Mouse (Mus musculus) heart, embryonic 10.5 days (tissue): ENCODE data around the gene Ogg1. TPM values are rescaled to one million over a fixed set of nuclear protein-coding genes. Genes with fewer than 3 reads are reported as not detected.
A peak's percentile ranks its signal among the peaks of the same experiment; 100 is the strongest.

Experiments used
- DNase-seq: peaks from one replicate; pipeline ENCODE4 v3.0.0-alpha.2; 2017; ENCODE audit warnings: low spot score
- H3K27ac ChIP-seq: fragments of 300-500 bp; sonication (generic); 2 replicates; pipeline ENCODE4 v1.5.1; 2016; ENCODE audit warnings: mild to moderate bottlenecking
- H3K27me3 ChIP-seq: fragments of 300-500 bp; sonication (generic); 2 replicates; pipeline ENCODE4 v1.6.1; 2016; ENCODE audit warnings: mild to moderate bottlenecking; ENCODE audit not compliant: poor library complexity, insufficient read depth, severe bottlenecking
- H3K36me3 ChIP-seq: fragments of 300-500 bp; sonication (generic); 2 replicates; pipeline ENCODE4 v1.6.1; 2016; ENCODE audit warnings: mild to moderate bottlenecking, moderate library complexity
- H3K4me1 ChIP-seq: fragments of 300-500 bp; sonication (generic); 2 replicates; pipeline ENCODE4 v1.6.1; 2016; ENCODE audit warnings: mild to moderate bottlenecking
- H3K4me3 ChIP-seq: fragments of 300-500 bp; sonication (generic); 2 replicates; pipeline ENCODE4 v1.5.1; 2016; ENCODE audit warnings: mild to moderate bottlenecking, moderate library complexity
- H3K9me3 ChIP-seq: fragments of 300-500 bp; sonication (generic); 2 replicates; pipeline ENCODE4 v1.6.1; 2016; ENCODE audit warnings: mild to moderate bottlenecking, moderate library complexity
- WGBS: fragments of 180-500 bp; shearing (Covaris S2); methylation state at CpG from one replicate; pipeline ENCODE4 v1.1.7; 2016; 5-methylcytosine and 5-hydroxymethylcytosine counted together
- polyA plus RNA-seq: library from polyadenylated mRNA; unstranded; fragments of >200 nt; fragmentation: Nextera tagmentation; extraction: Ambion mirVana; gene quantifications from 2 replicates; pipeline ENCODE4 v1.2.1, GENCODE M21; 2016

The Ogg1 gene
- polyA plus RNA-seq, 1 experiment from 2014 or later, result 15.9 TPM

DNA sequence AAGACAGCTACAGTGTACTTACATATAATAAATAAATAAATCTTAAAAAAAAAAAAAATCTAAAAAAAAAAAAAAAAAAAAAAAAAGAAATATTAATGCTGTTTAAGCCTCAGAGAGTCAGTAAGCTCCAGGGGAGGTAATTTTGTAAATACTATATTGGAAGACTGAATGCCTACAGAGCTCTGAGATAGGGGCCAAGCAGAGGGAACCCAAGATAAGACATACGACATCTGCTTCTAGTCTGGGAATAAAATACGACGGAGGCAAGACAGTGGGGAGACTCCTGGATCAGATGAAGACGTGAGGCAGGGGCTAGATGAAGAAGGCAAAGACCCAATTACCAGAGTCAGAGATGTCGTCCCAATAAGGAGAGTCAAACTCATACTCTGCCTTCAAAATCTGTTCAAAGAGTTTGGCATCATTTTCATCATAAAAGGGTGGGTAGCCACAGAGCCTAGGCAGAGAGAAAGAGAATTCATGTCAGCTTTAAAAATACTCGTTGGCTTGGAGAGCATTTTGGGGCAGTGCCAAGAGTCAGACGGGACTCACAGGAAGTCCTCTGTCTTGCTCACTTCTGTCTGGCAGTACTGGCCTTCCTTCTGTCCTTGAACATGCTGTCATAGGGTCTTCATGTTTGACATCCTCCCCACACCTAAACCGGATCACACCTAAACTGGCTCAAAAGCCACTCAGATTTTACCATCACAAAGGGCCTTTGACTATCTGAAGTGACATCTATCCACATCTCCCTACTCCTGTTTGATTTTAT, 10.3 kb downstream of the Ogg1 start:
- 64% methylated on average over 8 of the region's 8 CpGs for WGBS
- H3K27me3 ChIP-seq, result no peaks in the 10 kb centered on the region
- H3K9me3 ChIP-seq, result no peaks in the 10 kb centered on the region
- no peak for DNase-seq
- H3K4me3 ChIP-seq, result no peak overlapping the region
- peaks cover 6% of the 10 kb centered on the region for H3K4me1 ChIP-seq
- no peak overlapping the region for H3K27ac ChIP-seq
- peaks cover 79% of the 10 kb centered on the region for H3K36me3 ChIP-seq

DNA sequence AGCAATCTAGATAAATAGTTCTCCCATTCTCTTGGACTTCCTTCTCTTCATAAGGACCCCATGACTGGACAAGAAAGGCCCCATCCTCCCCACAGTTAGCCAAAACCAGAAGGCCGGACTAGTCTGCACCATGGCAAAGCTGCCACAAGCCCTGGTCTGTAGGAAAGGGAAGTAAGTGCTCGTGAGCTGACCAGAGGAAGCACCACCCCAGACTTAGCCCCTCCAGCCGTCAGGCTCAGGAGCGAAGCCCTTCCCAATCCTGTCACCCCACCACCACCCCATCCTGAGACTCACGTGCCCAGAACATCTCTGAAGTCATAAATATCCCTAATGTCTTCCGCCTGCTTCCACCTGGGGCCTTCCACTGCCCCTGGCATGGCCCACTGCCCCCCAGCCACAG, 14.8 kb downstream of the Ogg1 start:
- no peak overlapping the region for H3K4me3 ChIP-seq
- no peaks in the 10 kb centered on the region for H3K9me3 ChIP-seq
- no peaks in the 10 kb centered on the region for H3K27me3 ChIP-seq
- 82% methylated on average over 6 of the region's 6 CpGs for WGBS
- peaks cover 36% of the 10 kb centered on the region for H3K36me3 ChIP-seq
- H3K4me1 ChIP-seq, result peaks cover 33% of the 10 kb centered on the region
- H3K27ac ChIP-seq, result peak overlapping the region; percentile 59; the same call in 1 of the 2 replicates
- no peak for DNase-seq

DNA sequence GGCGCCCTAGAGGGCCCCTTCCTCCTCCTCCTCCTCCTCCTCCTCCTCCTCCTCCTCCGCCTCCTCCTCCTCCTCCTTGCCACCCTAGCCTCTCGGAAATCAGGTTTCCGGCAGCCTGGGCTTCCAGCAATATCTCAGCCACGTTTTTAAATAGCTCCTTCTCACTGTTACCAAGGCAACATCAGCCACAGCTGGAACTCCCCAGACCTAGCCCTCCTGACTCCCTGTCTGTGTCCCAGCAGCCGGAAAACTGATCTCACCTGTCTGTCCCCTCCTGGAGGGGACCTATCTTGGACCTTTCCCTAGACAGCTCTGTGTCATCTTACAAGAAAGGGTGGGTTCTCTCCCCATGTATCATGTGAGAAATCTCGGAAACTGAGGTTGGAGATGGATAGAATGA, 15.5 kb downstream of the Ogg1 start:
- Histone ChIP-seq H3K4me3 (peak overlapping the region; percentile 74), H3K27me3 (no peaks in the 10 kb centered on the region), H3K27ac (no peak overlapping the region), H3K36me3 (peaks cover 36% of the 10 kb centered on the region), H3K4me1 (peaks cover 33% of the 10 kb centered on the region), H3K9me3 (no peaks in the 10 kb centered on the region)
- WGBS, result 39% methylated on average over 4 of the region's 7 CpGs
- DNase-seq, result no peak

DNA sequence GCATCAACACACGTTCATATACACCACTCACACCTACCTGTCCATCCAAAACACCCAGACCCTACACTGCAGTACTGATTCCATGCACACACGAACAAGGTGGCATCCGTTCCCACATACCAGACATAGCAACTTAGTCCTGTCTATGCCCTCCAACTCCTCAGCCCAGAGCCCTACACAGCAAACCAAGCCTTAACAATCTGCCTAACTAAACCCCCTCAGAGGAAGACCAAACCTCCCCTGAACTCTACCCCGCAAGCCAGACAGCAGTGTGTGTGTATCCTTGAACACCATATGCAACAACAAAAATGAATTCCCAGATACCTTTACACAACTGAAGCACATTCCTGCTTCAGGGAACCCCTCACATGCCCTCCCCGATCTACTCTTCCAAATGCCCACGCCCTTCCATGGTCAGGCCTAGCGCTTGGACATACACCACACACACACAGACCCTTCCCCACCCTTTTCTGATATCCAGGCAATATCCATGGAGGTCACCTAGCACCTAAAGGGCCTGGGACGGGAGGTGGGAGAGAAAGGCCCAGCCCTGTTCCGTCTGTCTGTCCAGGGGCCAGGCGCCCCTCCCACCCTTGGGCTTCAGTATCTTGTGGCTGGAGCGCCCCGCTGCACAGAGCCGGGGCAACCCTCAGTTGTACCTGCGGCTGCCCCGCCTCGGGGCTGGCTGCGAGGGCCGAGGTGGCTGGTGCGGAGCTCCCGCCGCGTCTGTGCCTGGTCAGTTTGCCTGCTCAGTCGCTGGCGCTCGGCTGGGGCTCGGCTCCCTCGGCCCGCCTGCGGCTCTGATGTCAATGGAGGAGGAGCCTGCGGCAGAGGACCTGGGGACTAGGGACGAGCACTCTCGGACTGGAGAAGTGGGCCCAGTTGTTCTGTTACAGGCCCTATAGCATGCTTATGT, 16.7 kb downstream of the Ogg1 start, which contains the start of gene Camk1:
TSS of gene Camk1 (minus strand) at position 808 of the 916 bp plus-strand sequence.
- peaks cover 33% of the 10 kb centered on the region for H3K4me1 ChIP-seq
- H3K9me3 ChIP-seq, result no peaks in the 10 kb centered on the region
- DNase-seq, result peak; percentile 87
- peaks cover 25% of the 10 kb centered on the region for H3K36me3 ChIP-seq
- H3K27me3 ChIP-seq, result no peaks in the 10 kb centered on the region
- peak within 1 kb of the TSS; percentile 74 for H3K4me3 ChIP-seq
- WGBS, result 11% methylated on average over 32 of the region's 32 CpGs
- H3K27ac ChIP-seq, result peak within 1 kb of the TSS; percentile 91

DNA sequence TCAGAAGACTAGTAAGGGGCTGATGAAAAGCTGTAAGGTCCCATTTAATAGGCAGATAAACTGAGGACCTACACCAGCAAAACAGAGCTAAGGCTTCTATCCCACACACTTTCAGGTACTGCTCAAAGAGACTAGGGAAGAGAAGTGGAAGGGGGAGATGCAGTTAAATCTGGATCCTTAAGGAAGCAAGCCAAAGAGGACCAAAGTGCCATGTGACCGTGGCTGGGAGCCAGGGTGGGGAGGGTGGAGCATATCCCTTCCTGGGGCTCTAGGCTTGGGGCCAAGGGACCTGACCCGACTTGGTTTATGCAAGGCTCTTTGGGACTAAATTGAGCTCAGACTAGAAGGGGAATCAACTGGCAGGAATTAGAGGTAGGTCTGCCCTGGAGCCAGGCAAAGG, 17.5 kb downstream of the Ogg1 start:
- peaks cover 16% of the 10 kb centered on the region for H3K36me3 ChIP-seq
- H3K27me3 ChIP-seq, result no peaks in the 10 kb centered on the region
- peak overlapping the region; percentile 74; the same call in 1 of the 2 replicates for H3K4me3 ChIP-seq
- H3K27ac ChIP-seq, result peak overlapping the region; percentile 91; the same call in 1 of the 2 replicates
- DNase-seq, result no peak
- H3K4me1 ChIP-seq, result peaks cover 33% of the 10 kb centered on the region
- WGBS, result 62% methylated on average over 2 of the region's 2 CpGs
- no peaks in the 10 kb centered on the region for H3K9me3 ChIP-seq

DNA sequence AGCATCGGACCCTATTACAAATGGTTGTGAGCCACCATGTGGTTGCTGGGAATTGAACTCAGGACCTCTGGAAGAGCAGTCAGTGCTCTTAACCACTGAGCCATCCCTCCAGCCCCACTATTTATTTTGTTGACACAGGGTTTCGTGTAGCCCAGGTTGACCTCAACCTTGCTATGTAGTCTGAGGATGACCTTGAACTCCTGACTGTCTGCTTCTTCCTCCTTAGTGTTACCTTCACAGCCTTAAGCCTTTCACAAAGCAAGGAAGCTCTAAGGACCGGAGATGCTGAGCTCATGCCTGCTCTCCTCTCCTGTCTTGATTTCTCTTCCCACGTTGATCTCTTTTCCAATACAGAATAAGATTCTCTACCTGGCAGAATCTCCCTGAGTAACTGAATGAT, 20.1 kb downstream of the Ogg1 start:
- H3K27me3 ChIP-seq, result no peaks in the 10 kb centered on the region
- no peak for DNase-seq
- no peak overlapping the region for H3K27ac ChIP-seq
- no peak overlapping the region for H3K4me3 ChIP-seq
- no peaks in the 10 kb centered on the region for H3K9me3 ChIP-seq
- WGBS, result 76% methylated on average over 4 of the region's 4 CpGs
- no peaks in the 10 kb centered on the region for H3K36me3 ChIP-seq
- H3K4me1 ChIP-seq, result peaks cover 28% of the 10 kb centered on the region

DNA sequence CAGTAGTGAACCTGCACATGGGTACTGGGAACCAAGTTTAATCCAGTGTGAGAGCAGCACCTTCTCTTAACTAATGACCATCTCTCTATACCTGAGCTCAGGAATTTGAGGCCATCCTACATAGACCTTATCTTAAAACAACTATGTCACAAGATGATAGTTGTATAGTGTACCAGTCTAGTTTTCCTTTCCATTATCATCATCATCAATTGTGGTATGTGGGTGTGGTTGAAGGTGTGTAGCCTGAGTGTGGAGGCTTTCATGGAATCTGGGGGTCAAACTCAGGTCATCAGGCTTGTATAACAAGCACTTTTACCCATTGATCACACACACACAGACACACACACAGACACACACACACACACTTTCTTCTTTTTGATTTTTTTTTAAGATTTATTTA, 23.8 kb downstream of the Ogg1 start:
- Histone ChIP-seq H3K4me3 (no peak overlapping the region), H3K27me3 (no peaks in the 10 kb centered on the region), H3K27ac (no peak overlapping the region), H3K36me3 (no peaks in the 10 kb centered on the region), H3K9me3 (no peaks in the 10 kb centered on the region), H3K4me1 (no peaks in the 10 kb centered on the region)
- no peak for DNase-seq

DNA sequence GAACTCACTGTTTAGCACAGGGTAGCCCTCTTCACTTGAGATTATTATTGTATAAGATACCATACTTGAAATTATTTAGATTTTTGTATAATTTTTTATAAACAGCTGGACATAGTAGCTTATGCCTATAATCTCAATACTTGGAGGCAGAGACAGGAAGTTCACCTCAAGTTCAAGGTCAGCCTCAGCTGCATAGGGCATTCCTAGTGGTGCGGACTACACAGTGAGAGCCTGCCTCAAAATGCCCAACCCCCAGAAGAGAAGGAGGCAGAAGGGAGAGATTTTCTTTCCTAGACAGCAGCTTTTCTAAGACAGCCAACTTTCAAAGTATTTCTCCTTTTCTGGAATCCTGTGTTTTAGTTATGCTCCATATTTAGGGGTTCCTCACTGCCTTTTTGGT, 24.4 kb downstream of the Ogg1 start:
- WGBS, result 76% methylated on average over 1 of the region's 1 CpGs
- H3K9me3 ChIP-seq, result no peaks in the 10 kb centered on the region
- H3K36me3 ChIP-seq, result no peaks in the 10 kb centered on the region
- no peaks in the 10 kb centered on the region for H3K4me1 ChIP-seq
- H3K27ac ChIP-seq, result no peak overlapping the region; the same call in 1 of the 2 replicates
- H3K27me3 ChIP-seq, result no peaks in the 10 kb centered on the region
- no peak overlapping the region for H3K4me3 ChIP-seq
- DNase-seq, result no peak

DNA sequence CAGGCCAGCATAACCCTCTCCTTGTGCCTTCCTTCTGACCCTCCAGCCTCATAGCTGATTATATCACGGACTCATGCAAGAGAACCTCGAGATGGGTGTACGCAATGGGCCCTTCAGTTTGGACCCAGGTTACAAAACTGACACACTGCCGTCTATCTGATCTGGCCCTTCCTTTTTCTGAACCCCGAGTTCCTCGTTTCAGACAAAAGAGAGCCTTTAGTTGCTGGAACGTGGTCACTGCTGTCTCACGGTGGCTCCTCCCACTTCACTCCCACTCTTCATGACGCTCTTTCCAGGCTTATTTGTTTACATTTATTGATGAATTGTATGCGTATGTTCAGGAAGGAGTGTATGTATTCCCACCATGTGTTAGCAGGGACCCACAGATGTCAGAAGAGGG, 24.9 kb downstream of the Ogg1 start:
- no peaks in the 10 kb centered on the region for H3K4me1 ChIP-seq
- no peak for DNase-seq
- 63% methylated on average over 10 of the region's 10 CpGs for WGBS
- H3K36me3 ChIP-seq, result no peaks in the 10 kb centered on the region
- no peak overlapping the region for H3K4me3 ChIP-seq
- no peaks in the 10 kb centered on the region for H3K27me3 ChIP-seq
- no peaks in the 10 kb centered on the region for H3K9me3 ChIP-seq
- no peak overlapping the region for H3K27ac ChIP-seq

DNA sequence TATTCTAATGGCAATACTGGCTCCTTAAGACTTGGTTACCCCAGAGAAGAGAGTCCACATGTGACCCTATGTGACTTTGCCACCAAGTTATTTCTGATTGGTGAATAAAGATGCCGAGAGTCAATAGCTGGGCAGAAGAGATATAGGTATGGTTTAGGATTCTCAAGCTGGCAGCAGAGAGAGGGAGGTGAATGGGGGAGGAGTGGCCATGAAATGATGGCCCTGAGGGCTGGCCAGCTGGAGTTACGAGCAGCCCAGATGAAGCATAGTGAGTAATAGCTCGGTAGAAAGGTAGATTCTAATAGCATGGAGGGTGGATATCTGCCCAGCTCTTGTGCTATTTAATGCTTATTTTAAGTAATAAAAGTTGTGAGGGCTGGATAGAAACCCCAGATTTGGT, 26.0 kb downstream of the Ogg1 start:
- Histone ChIP-seq H3K36me3 (no peaks in the 10 kb centered on the region), H3K4me1 (no peaks in the 10 kb centered on the region), H3K27ac (no peak overlapping the region), H3K9me3 (no peaks in the 10 kb centered on the region), H3K4me3 (no peak overlapping the region), H3K27me3 (no peaks in the 10 kb centered on the region)
- 69% methylated on average over 3 of the region's 3 CpGs for WGBS
- no peak for DNase-seq

DNA sequence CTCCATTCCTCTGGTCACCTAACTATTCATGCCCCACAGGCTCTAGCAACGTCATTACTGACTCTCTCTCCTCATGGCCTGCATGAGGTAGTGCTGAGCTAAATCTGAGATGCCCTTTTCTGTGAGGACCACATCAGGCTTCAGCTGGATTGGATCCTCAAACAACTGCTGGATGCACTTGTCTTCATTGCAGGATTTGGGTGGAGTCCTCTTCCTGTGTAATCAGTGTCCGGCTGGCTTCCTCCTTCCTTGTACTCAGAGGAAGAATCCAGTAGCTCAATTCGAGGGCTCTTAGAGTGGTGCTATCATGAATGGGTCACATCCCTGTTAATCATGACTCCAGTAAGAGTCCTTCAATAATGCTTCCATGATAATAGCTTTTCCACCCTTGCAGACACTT, 26.9 kb downstream of the Ogg1 start:
- WGBS, result 58% methylated on average over 3 of the region's 3 CpGs
- DNase-seq, result no peak

DNA sequence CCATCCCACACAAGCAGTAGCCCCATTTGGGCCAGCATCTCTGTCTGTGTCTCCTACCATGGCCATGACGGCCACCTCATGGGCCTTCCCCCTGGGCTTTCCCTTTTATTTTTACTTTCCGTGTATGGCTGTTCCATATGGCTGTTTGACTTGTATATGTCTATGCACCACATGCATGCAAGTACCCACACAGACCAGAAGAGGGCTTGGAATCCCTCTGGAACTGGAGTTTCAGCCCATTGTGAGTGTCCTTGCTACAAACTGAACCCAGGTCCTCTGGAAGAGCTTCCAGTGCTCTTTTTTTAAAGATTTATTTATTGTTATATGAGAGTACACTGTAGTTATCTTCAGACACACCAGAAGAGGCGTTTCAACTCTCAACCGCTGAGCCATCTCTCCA, 34.7 kb downstream of the Ogg1 start:
- DNase-seq, result no peak
- H3K27me3 ChIP-seq, result no peaks in the 10 kb centered on the region
- H3K27ac ChIP-seq, result no peak overlapping the region
- no peaks in the 10 kb centered on the region for H3K9me3 ChIP-seq
- WGBS, result 76% methylated on average over 4 of the region's 4 CpGs
- H3K36me3 ChIP-seq, result peaks cover 4% of the 10 kb centered on the region; the same call in 1 of the 2 replicates
- H3K4me3 ChIP-seq, result no peak overlapping the region
- H3K4me1 ChIP-seq, result no peaks in the 10 kb centered on the region

More for the DNA sequence above, 26.9 kb downstream of the Ogg1 start:
- Histone ChIP-seq H3K4me3 (no peak overlapping the region), H3K4me1 (no peaks in the 10 kb centered on the region), H3K9me3 (no peaks in the 10 kb centered on the region), H3K27ac (no peak overlapping the region), H3K36me3 (no peaks in the 10 kb centered on the region), H3K27me3 (no peaks in the 10 kb centered on the region)

DNA sequence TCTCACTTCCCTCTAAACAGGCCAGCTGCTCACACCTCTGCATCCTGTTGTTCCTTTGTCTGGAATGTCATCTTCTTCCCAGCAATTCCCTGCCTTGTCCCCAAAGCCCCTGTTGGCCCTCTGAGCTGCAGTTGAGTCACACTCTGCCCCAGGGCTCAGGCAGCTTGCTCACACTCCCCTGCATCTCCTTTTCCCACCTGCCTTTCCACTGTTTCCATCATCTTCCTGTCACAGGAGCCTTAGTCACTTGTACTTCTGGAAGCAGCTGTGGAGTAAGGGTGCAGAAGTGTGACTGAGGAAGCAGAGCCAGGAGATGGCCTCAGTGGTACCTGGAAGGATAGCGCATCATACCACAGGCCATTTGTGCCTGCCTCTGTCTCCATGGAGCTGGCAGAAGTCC, 35.5 kb downstream of the Ogg1 start:
- no peaks in the 10 kb centered on the region for H3K4me1 ChIP-seq
- no peak overlapping the region for H3K4me3 ChIP-seq
- no peak overlapping the region for H3K27ac ChIP-seq
- no peaks in the 10 kb centered on the region for H3K27me3 ChIP-seq
- no peaks in the 10 kb centered on the region for H3K9me3 ChIP-seq
- H3K36me3 ChIP-seq, result peaks cover 12% of the 10 kb centered on the region
- DNase-seq, result no peak
- 97% methylated on average over 1 of the region's 1 CpGs for WGBS
